Mouse (Mus musculus): ENCODE measurements at regions not wholly inside any gene's neighbourhood (a gene's known extent, or its start where the extent isn't known, plus 50 kb on each side); places are given as distances from the start of the nearest gene placed in this dataset.

GRCm38 (mm10) chr15:67899772-67900171 lies 1399.1 kb upstream of the Lrrc6 start:
- DNase-seq, result no peak

DNA sequence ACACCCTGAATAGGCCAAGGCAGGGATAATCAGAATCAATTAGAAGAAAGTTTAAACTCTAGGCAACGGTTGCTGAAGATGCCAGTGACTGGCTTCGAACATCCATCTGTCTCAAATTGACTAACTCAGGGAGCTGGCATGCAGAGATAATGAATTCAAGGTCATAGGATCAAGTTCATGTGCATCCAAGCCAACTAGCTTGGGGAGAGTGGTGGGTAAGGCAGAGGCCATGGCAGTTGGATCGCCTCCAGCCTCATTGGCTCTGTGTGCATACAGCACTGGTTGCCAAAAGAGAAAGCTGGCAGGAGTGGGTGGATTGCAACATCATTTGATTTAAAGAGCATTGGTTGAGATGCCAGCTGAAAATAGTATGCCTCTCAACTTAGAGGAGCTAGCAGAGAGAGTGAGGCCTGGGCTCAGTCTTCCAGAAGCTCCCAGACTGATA lies 1398.3 kb upstream of the Lrrc6 start:
- no peak for DNase-seq

GRCm38 (mm10) chr15:67892066-67892465 lies 1391.4 kb upstream of the Lrrc6 start:
- DNase-seq, result no peak

- no peak for DNase-seq
Measured at GRCm38 (mm10) chr15:67890612-67891304, 1390.0 kb upstream of the Lrrc6 start.

- DNase-seq, result no peak
Measured at GRCm38 (mm10) chr15:67888548-67888947, 1387.8 kb upstream of the Lrrc6 start.

GRCm38 (mm10) chr15:67855291-67855690 lies 1354.6 kb upstream of the Lrrc6 start:
- DNase-seq, result no peak

- DNase-seq, result no peak
Measured at GRCm38 (mm10) chr15:67850118-67850517, 1349.4 kb upstream of the Lrrc6 start.

DNA sequence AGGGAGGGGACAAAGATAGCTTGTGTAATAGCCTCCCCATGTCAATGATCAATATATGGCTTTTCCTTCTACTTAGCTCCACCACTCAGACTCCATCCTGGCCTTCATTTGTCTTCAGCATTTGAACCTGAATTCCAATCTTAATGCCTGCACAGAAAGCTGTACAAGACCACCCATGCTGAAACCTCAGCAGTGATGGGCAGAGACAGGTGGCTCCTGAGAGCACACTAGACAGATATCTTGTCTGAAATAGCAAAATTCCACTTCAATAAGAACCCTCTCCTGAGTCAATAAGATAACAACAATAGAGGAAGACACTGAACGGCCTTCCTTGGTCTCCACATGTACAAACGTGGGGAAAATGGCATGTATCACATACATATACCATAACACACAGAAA lies 1345.0 kb upstream of the Lrrc6 start:
- DNase-seq, result no peak

DNA sequence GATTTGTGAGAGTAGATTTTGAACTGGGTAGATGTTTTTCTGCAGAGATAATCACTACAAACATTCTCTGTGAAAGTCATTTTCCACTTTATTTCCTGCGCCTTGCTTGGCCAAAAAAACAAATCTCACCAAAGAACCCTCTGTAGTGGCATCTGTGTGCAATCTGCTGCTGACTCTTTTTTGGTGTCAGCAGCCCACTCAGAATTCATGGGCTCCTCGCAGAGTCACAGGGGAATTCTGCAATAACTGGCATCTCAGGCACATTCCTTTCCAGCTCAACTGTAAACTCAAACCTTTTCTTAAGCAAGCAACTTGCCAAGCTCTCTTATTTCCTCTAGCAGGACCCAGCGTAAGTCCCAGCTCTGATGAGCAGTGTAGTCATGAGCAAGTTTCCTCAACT lies 1340.0 kb upstream of the Lrrc6 start:
- no peak for DNase-seq

DNA sequence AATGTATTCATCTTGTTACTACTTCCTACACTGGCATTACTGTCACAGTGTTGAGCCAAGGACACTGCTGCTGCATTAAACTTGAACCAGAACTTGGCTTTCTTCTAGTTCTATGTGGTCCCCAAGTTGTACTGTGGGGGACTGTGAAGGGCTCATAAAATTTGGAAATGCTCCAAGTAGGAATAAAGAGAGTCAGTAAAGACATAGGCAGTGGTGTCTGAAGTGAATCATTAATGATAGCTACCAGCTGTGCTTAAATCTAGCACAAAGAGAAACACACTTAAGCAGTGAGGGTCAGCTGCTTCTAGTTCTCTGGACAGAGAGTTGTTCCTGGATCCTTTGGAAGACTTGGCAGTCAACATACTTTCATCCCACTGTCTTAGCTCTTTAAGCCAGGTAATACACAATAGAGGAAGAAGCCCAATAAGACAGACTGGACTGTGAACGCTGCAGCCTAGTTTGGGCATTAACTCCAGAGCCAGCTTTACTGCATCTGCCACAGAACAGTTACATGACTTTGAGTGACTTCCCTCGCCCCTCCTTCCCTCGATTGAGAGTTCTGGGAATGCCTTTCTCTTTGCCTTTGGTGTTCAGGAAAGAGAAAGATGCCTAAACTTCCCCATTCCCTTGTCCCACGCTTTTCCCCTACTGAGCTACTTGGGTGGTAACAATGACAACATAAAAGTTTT lies 1325.2 kb upstream of the Lrrc6 start:
- DNase-seq, result no peak

DNA sequence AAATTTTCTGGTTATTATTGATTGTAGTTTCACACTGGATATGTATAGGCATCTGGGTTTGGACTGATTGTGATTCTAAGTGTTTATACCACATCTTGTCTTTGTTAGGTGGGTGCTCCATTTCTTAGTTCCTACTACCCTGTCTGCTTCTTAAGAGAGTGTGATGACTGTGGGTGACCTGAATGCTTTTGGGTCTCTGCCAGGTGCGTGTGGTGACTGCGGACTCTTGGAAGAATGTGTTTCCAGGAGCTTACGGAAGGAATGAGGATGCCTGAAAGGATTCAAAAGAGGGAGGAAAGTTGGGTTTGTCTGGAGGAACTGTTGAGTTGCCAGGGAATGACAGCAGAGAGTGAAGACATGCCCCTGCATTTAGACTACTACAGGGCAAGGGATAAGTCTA lies 1322.5 kb upstream of the Lrrc6 start:
- no peak for DNase-seq

DNA sequence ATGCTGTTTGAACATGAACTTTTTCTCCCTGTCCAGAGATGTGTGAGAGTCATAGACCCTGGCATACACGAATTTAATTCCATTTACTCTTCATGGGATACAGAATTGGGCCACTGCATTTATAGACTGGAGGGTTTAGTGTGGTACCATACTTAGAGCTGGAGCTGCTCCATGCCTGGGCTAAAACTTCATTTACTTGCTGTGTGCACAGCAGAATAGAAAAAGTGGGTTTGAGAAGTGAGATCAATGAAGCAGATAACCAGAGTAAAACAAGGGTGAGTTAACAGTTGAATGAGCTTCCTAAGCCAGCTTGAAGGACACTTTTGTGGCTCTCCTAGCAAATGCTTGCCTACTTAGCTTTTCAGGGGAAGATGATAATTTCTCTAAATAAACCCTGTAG lies 1299.2 kb upstream of the Lrrc6 start:
- DNase-seq, result no peak

GRCm38 (mm10) chr15:67795578-67795977 lies 1294.9 kb upstream of the Lrrc6 start:
- DNase-seq, result no peak

GRCm38 (mm10) chr15:67792822-67793221 lies 1292.1 kb upstream of the Lrrc6 start:
- no peak for DNase-seq

DNA sequence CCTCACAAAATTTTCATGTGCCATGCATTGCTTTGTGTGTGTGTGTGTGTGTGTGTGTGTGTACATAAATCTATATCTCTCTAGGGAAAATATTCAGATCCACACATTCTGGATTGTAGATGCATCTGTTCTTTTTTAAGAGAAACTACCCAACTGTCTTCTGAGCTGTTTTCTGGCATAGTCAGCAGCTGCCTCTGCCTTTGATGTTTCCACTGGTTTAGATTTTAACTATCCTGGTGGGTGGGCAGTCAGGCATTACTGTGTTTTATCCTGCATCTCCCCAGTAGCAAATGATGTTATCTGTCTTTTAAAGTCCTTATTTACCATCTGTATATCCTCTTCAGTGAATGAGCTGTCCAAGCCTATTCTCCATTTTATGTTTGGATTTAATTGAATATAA lies 1287.9 kb upstream of the Lrrc6 start:
- no peak for DNase-seq

GRCm38 (mm10) chr15:67785583-67785982 lies 1284.9 kb upstream of the Lrrc6 start:
- DNase-seq, result no peak

- DNase-seq, result no peak
Measured at GRCm38 (mm10) chr15:67783754-67784153, 1283.0 kb upstream of the Lrrc6 start.

- no peak for DNase-seq
Measured at GRCm38 (mm10) chr15:67782505-67782904, 1281.8 kb upstream of the Lrrc6 start.

- no peak for DNase-seq
Measured at GRCm38 (mm10) chr15:67780856-67781255, 1280.1 kb upstream of the Lrrc6 start.

DNA sequence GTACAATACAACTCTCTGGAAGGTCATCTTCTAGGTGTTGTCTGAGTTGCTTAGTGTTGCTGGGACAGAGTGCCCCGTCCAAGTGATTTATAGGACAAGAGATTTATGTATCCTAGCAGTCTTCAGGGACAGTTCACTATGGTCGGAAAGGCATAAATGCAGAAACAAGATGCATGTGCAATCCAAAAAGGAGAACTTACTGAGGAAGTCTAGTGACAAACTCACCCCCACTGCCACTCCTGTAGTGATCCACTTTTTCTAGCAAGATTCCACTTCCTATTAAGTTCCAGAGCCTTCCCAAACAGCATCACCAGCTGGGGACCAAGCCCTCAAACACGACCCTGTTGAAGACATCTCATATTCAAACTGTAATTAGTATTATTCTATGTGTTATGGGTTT lies 1266.9 kb upstream of the Lrrc6 start:
- DNase-seq, result no peak

DNA sequence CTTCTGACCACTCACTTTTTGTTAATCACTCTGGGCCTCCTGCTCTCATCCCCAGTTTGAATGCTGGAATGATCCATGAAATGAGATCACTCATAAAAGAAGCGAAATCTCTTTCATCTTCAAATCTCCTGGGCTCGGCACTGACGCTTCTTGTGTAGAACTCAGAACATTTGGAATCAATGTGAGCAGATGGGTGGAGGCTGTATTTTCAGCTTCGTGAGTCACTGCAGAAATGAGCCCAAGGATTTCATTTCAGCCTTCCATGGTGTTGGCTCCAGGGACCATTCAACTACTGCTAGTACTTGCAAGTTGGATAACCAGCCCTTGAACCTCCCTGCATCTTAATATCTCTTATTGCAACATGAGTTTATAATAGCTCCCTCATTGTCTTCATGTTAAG lies 1258.5 kb upstream of the Lrrc6 start:
- DNase-seq, result no peak

DNA sequence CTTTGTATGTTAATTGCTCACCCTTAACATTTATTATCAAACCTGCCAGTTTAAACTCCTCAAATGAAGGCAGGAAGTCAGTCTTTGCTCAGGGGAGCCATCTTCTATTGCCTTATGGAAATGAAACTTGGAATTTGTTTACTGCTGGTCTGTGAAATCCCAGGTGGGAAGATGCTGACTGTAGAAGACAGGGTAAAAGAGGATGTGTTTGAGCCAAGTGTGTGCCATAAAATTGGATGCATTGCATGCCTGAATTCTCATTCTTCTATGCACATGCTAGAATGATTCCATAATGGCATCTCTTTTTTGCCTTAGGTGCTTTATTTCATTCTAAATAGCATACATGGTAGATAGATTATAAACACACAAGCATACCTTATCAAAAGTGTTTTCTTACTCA lies 1249.9 kb upstream of the Lrrc6 start:
- no peak for DNase-seq

DNA sequence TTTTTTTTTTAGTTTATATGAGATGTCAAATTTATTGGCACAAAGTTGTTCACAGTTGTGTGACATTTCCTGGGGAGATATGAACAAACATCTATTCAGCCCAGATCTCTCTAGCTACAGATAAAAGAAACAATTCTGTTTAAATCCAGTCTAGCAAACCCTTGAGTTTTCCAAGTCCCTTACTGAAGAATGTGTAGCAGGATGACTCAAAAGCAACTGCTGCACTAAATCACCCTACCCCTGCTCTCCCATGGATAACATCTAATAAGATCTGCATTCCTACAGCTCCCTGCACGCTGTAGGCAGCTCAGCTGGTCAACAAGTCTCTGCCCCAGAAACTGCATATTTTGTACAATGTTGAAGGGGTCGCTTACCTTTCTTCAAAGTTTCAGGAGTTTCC lies 1242.6 kb upstream of the Lrrc6 start:
- DNase-seq, result no peak

- DNase-seq, result no peak
Measured at GRCm38 (mm10) chr15:67732988-67733387, 1232.3 kb upstream of the Lrrc6 start.

DNA sequence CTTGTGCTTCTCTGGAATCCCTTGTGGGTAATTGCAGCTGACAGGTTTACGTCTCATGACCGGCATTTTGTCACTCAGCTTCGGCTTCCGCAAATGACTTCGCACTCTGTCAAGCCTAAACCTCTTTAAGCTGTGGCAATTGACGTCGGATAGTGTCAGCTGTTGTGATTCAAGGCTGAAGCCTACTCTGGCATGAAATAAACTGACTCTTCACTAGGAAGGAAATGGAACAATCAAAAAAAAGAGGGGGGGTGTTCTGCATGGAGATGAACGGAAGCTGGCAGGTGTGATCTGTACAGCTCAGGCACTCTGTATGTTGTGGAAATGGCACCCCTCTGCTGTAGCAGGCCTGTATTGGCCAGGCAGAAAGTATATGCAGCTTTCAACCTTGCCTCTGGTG lies 1228.8 kb upstream of the Lrrc6 start:
- no peak for DNase-seq

Data from thymus, postnatal 14 days (tissue).